Mouse (Mus musculus): ENCODE results near the gene Zfp646. TPM values are rescaled to one million over a fixed set of nuclear protein-coding genes. Genes with fewer than 3 reads are reported as not detected.
A peak's percentile ranks its signal among the peaks of the same experiment; 100 is the strongest.

Gene Zfp646
- polyA plus RNA-seq, 1 experiment: 15.2 TPM

DNA sequence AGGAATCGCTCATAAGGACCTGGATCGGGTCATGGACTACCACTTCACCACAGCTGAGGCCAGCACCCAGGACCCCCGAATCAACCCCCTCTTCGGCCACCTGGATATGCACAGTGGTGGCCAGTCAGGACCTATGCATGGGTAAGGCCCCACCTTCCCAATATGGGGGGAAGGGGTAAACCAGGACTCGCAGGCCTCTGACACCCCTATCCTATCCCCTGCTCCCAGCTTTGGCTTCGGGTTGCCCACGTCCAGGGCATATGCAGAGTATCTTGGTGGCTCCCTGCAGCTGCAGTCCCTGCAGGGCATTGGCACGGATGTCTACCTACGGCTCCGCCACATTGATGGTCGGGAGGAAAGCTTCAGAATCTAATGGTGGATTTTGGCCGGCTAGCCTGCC is 31.9 kb downstream of the Zfp646 start:
- Histone ChIP-seq H3K4me3 (ENCODE audit: insufficient read depth, poor library complexity, severe bottlenecking) (no peak overlapping the region), H3ac (ENCODE audit: control insufficient read depth, insufficient read length, low read depth) (no peak overlapping the region), H3K79me2 (ENCODE audit: control insufficient read depth, insufficient read depth) (peaks cover 13% of the 10 kb centered on the region), H3K27me3 (ENCODE audit: control insufficient read depth, insufficient read depth, insufficient read length) (no peaks in the 10 kb centered on the region), H3K79me3 (ENCODE audit: low read depth) (peaks cover 2% of the 10 kb centered on the region), H3K36me3 (ENCODE audit: control insufficient read depth, insufficient read depth) (peaks cover 31% of the 10 kb centered on the region)
- TF ChIP-seq USF1 (IDR thresholded peaks at IDR 0.05; ENCODE audit: low read depth): no peak
- TF ChIP-seq MYOD1 (IDR thresholded peaks at IDR 0.05; ENCODE audit: control insufficient read depth, insufficient read length, low read depth): no peak
- TF ChIP-seq CTCF (IDR thresholded peaks at IDR 0.05; ENCODE audit: control insufficient read depth, insufficient read depth, insufficient read length): no peak
- TF ChIP-seq MAX (IDR thresholded peaks at IDR 0.05): no peak
- TF ChIP-seq MYOG (IDR thresholded peaks at IDR 0.05; ENCODE audit: control insufficient read depth, extremely low read depth, insufficient read length): no peak
- no peak for TF ChIP-seq FOSL1 (IDR thresholded peaks at IDR 0.05; ENCODE audit: insufficient read depth, low read length, poor library complexity, severe bottlenecking)
- TF ChIP-seq CEBPB (IDR thresholded peaks at IDR 0.05; ENCODE audit: low read depth): no peak

DNA sequence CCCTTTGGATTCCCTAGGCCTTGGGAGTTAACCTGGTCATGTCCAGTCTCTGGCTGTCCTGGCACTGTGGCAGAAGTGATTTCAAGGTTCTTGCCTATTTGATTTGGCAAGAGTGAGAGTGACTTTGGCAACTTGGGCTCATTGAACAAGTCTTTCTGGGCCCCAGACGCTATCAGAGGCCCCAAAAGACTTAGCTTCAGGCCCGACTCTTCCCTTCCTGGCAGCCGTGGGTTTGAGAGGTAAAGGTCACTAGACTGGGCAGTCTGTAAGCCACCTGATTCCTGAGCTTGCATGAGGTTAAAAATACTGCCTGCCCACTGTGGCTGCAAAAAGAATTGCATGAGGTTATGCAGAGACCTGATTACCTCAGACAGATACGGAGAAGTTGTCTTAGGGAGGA is 32.6 kb downstream of the Zfp646 start:
- Histone ChIP-seq H3K27me3 (ENCODE audit: control insufficient read depth, insufficient read depth, insufficient read length) (no peaks in the 10 kb centered on the region), H3K79me3 (ENCODE audit: low read depth) (peaks cover 2% of the 10 kb centered on the region), H3K4me3 (ENCODE audit: insufficient read depth, poor library complexity, severe bottlenecking) (no peak overlapping the region), H3K36me3 (ENCODE audit: control insufficient read depth, insufficient read depth) (peaks cover 31% of the 10 kb centered on the region), H3K79me2 (ENCODE audit: control insufficient read depth, insufficient read depth) (peaks cover 17% of the 10 kb centered on the region), H3ac (ENCODE audit: control insufficient read depth, insufficient read length, low read depth) (no peak overlapping the region)
- TF ChIP-seq FOSL1 (IDR thresholded peaks at IDR 0.05; ENCODE audit: insufficient read depth, low read length, poor library complexity, severe bottlenecking) (no peak), MYOD1 (IDR thresholded peaks at IDR 0.05; ENCODE audit: control insufficient read depth, insufficient read length, low read depth) (no peak), MAX (IDR thresholded peaks at IDR 0.05) (no peak), MYOG (IDR thresholded peaks at IDR 0.05; ENCODE audit: control insufficient read depth, extremely low read depth, insufficient read length) (no peak), CEBPB (IDR thresholded peaks at IDR 0.05; ENCODE audit: low read depth) (no peak), USF1 (IDR thresholded peaks at IDR 0.05; ENCODE audit: low read depth) (no peak), CTCF (IDR thresholded peaks at IDR 0.05; ENCODE audit: control insufficient read depth, insufficient read depth, insufficient read length) (no peak)

DNA sequence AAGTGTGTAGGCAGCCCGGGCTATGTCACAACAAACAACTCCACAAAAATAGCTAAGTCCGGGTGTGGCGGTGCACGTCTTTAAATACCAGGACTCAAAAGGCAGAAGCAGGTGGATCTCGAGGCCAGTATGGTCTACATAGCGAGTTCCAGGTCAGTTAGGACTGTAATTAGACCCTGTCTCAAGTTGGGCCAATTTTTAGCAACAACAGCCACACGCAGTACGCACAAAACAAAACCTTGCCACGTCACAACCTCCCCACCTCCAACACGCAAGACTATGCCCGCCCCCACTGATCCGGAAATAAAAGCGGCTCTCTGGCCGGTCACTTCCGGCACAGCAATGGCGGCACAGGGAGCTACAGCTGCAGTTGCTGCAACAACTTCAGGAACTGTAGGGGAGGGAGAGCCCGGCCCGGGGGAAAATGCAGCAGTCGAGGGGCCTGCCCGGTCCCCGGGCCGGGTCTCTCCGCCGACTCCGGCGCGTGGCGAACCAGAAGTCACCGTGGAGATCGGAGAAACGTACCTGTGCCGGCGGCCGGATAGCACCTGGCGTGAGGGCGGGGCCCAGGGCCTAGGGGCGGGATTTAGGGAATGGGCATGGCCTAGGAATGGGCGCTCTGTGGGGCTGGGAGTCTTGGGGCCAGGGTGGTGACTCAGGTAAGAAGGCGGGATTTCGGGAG is 36.3 kb downstream of the Zfp646 start, which contains the start of gene Kat8:
Kat8 (plus strand) TSS at position 327 of the 682 bp plus-strand sequence.
- TF ChIP-seq MYOD1 (IDR thresholded peaks at IDR 0.05; ENCODE audit: control insufficient read depth, insufficient read length, low read depth) (no peak), USF1 (IDR thresholded peaks at IDR 0.05; ENCODE audit: low read depth) (no peak)

DNA sequence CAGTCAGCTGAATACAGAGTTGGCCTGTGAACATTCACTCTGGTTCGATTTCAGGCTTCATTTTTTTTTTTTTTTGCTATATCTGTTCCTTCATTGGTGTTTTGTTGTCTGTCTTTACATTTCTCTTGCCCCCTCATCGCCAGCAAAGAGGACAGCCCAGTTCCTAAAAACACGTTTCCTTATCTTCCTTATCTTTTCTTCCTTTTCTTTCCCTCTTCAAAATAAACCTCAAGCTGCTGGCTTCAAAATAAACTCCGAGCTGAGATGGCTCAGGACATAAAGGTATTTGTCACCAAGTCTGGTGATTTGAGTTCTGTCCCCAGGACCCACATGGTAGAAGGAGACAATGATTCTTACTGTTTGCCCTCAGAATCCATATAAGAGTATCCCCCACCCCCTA is 36.9 kb downstream of the Zfp646 start:
- Histone ChIP-seq H3K79me3 (ENCODE audit: low read depth) (no peaks in the 10 kb centered on the region), H3ac (ENCODE audit: control insufficient read depth, insufficient read length, low read depth) (peak overlapping the region; percentile 7), H3K4me3 (ENCODE audit: insufficient read depth, poor library complexity, severe bottlenecking) (peak overlapping the region; percentile 61), H3K36me3 (ENCODE audit: control insufficient read depth, insufficient read depth) (peaks cover 17% of the 10 kb centered on the region), H3K79me2 (ENCODE audit: control insufficient read depth, insufficient read depth) (peaks cover 7% of the 10 kb centered on the region), H3K27me3 (ENCODE audit: control insufficient read depth, insufficient read depth, insufficient read length) (no peaks in the 10 kb centered on the region)
- TF ChIP-seq USF1 (IDR thresholded peaks at IDR 0.05; ENCODE audit: low read depth) (no peak), CTCF (IDR thresholded peaks at IDR 0.05; ENCODE audit: control insufficient read depth, insufficient read depth, insufficient read length) (no peak), CEBPB (IDR thresholded peaks at IDR 0.05; ENCODE audit: low read depth) (no peak), MAX (IDR thresholded peaks at IDR 0.05) (no peak), FOSL1 (IDR thresholded peaks at IDR 0.05; ENCODE audit: insufficient read depth, low read length, poor library complexity, severe bottlenecking) (no peak), MYOG (IDR thresholded peaks at IDR 0.05; ENCODE audit: control insufficient read depth, extremely low read depth, insufficient read length) (no peak), MYOD1 (IDR thresholded peaks at IDR 0.05; ENCODE audit: control insufficient read depth, insufficient read length, low read depth) (no peak)

More for the DNA sequence above, 36.3 kb downstream of the Zfp646 start, which contains the start of gene Kat8:
- no peaks in the 10 kb centered on the region for H3K79me3 ChIP-seq (ENCODE audit: low read depth)
- peaks cover 21% of the 10 kb centered on the region for H3K36me3 ChIP-seq (ENCODE audit: control insufficient read depth, insufficient read depth)
- H3K4me3 ChIP-seq (ENCODE audit: insufficient read depth, poor library complexity, severe bottlenecking): peak within 1 kb of the TSS; percentile 61
- H3K79me2 ChIP-seq (ENCODE audit: control insufficient read depth, insufficient read depth): peaks cover 7% of the 10 kb centered on the region
- H3ac ChIP-seq (ENCODE audit: control insufficient read depth, insufficient read length, low read depth): peak within 1 kb of the TSS; percentile 73
- H3K27me3 ChIP-seq (ENCODE audit: control insufficient read depth, insufficient read depth, insufficient read length): no peaks in the 10 kb centered on the region

DNA sequence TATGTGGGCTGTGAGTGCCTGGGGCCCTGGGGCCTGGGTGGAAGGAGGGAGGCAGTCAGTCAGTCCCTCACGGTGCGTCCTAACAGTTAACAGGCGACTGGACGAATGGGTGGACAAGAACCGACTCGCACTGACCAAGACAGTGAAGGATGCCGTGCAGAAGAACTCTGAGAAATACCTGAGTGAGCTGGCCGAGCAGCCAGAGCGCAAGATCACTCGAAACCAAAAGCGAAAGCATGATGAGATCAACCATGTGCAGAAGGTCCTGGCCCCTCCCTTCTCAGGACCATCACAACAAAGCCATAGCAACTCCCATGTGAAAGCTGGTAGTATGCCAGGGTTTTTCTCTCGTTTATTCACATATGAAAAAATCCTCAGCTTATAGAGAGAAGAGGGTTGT is 39.3 kb downstream of the Zfp646 start:
- H3K36me3 ChIP-seq (ENCODE audit: control insufficient read depth, insufficient read depth): peaks cover 10% of the 10 kb centered on the region
- H3K4me3 ChIP-seq (ENCODE audit: insufficient read depth, poor library complexity, severe bottlenecking): no peak overlapping the region
- TF ChIP-seq FOSL1 (IDR thresholded peaks at IDR 0.05; ENCODE audit: insufficient read depth, low read length, poor library complexity, severe bottlenecking) (no peak), CEBPB (IDR thresholded peaks at IDR 0.05; ENCODE audit: low read depth) (no peak)
- no peak overlapping the region for H3ac ChIP-seq (ENCODE audit: control insufficient read depth, insufficient read length, low read depth)
- no peaks in the 10 kb centered on the region for H3K27me3 ChIP-seq (ENCODE audit: control insufficient read depth, insufficient read depth, insufficient read length)
- H3K79me3 ChIP-seq (ENCODE audit: low read depth): no peaks in the 10 kb centered on the region
- H3K79me2 ChIP-seq (ENCODE audit: control insufficient read depth, insufficient read depth): peaks cover 7% of the 10 kb centered on the region

DNA sequence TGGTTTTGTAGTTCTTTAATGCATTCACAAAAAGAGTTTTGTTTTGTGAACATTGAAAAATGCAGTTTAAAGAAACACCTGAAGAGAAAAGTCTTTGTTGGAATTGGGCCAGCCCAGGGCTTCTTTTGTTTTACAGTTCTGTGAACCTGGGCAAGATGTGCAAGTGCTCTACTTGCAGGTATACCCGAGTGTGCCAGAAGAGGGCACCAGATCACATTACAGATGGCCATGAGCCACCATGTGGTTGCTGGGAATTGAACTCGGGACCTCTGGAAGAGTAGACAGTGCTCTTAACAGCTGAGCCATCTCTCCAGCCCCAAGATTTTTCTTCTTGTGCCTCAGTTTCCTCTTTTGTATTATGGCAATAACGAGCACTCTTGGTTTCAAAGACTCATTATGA is 42.2 kb downstream of the Zfp646 start:
- H3K36me3 ChIP-seq (ENCODE audit: control insufficient read depth, insufficient read depth): peaks cover 10% of the 10 kb centered on the region
- no peak overlapping the region for H3K4me3 ChIP-seq (ENCODE audit: insufficient read depth, poor library complexity, severe bottlenecking)
- H3K79me3 ChIP-seq (ENCODE audit: low read depth): no peaks in the 10 kb centered on the region
- H3K27me3 ChIP-seq (ENCODE audit: control insufficient read depth, insufficient read depth, insufficient read length): no peaks in the 10 kb centered on the region
- TF ChIP-seq CEBPB (IDR thresholded peaks at IDR 0.05; ENCODE audit: low read depth): no peak
- H3K79me2 ChIP-seq (ENCODE audit: control insufficient read depth, insufficient read depth): peaks cover 2% of the 10 kb centered on the region
- H3ac ChIP-seq (ENCODE audit: control insufficient read depth, insufficient read length, low read depth): no peak overlapping the region
